Mouse (Mus musculus) heart, postnatal 36 days (tissue): ENCODE measurements around the gene Tanc2. TPM values are rescaled to one million over a fixed set of nuclear protein-coding genes. Genes with fewer than 3 reads are reported as not detected.
A peak's percentile ranks its signal among the peaks of the same experiment; 100 is the strongest.

Experiments used
- DNase-seq, 2 experiments: peaks; one replicate each; pipeline ENCODE4 v3.0.0; 2021 to 2022
- intact Hi-C: fragments of 180-260 bp; cut with DNase I; formaldehyde crosslinking; loops from one replicate; pipeline ENCODE4 v1.15.1; 2025
- total RNA-seq, 2 experiments: library from RNA; stranded (reverse); gene quantifications; 2 replicates each; pipeline ENCODE4 v1.2.3; 2021

Gene Tanc2
- total RNA-seq, 2 experiments from 2014 or later, result 10.6 to 13.3 TPM

- no peak for DNase-seq
- intact Hi-C loops, result no loop called here
Measured at GRCm38 (mm10) chr11:105920098-105920785, 330.5 kb downstream of the Tanc2 start.

DNA sequence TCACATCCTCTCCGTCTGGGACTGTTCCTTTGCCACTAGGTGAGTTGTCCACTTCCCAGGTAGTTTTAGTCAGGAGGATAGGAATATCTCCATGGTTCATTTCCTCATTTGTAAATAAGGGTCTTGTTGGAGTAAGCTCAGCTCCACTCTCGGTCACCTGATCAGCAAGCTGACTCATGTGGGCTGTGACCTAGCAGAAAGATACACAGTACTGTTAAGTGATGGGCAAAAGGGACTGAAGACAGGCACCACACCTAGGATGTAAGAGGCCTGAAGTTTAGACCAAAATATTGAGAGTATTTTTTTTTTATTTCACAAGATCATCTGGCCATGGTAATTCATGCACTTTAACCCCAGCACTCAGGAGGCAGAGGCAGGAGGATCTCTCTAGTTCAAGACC, 331.1 kb downstream of the Tanc2 start:
- intact Hi-C loops, result no loop called here
- no peak for DNase-seq

GRCm38 (mm10) chr11:105921275-105921674, 331.5 kb downstream of the Tanc2 start:
- intact Hi-C loops, result no loop called here
- DNase-seq, result no peak

DNA sequence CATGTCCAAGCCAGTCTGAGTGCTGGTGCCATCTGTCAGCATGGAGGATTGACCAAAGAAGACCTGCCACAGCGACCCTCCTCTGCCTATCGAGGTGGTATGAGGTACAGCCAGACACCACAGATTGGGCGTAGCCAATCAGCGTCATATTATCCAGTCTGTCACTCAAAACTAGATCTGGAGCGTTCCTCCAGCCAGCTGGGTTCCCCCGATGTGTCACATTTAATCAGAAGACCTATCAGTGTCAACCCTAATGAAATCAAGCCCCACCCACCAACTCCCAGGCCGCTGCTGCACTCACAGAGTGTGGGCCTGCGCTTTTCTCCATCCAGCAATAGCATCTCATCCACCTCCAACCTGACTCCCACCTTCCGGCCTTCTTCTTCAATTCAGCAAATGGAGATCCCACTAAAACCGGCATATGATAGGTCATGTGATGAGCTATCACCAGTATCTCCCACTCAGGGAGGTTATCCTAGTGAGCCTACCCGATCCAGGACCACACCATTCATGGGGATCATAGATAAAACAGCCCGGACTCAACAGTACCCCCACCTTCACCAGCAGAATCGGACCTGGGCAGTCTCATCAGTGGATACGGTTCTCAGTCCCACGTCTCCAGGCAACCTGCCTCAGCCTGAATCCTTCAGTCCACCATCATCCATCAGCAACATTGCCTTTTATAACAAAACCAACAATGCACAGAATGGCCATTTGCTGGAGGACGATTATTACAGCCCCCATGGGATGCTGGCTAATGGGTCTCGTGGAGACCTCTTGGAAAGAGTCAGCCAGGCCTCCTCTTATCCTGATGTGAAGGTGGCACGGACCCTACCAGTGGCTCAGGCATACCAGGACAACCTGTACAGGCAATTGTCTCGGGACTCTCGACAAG, 333.2 kb downstream of the Tanc2 start:
- intact Hi-C loops, result no loop called here
- DNase-seq, result no peak

GRCm38 (mm10) chr11:105927065-105928030, 337.6 kb downstream of the Tanc2 start:
- intact Hi-C loops, result loop anchor here (1.0 to 2.0 kb wide), 4 partner anchors 42 to 149 kb away; no protein-coding TSS in a partner anchor
- DNase-seq, result peak; percentile 77 to 79

- DNase-seq, result no peak
- intact Hi-C loops, result no loop called here
Measured at GRCm38 (mm10) chr11:105928171-105928570, 338.4 kb downstream of the Tanc2 start.

DNA sequence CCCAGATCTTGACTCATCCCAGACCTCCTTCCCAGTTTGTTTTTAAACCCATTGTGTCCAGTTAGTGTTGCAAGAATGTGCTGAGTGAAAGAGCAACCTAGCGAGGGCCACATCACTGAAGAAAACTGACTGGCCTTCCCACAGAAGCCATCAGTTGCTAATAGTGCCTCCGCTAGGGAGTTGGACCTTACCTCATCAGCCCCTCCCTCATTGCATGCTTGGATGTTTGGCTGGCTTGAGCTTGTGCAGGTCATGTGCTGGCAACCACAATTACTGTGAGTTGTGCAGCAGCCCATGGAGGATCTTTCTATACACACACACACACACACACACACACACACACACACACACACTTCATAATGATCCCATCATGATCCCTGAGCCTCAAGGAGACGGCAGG, 341.6 kb downstream of the Tanc2 start:
- intact Hi-C loops, result no loop called here
- no peak for DNase-seq

DNA sequence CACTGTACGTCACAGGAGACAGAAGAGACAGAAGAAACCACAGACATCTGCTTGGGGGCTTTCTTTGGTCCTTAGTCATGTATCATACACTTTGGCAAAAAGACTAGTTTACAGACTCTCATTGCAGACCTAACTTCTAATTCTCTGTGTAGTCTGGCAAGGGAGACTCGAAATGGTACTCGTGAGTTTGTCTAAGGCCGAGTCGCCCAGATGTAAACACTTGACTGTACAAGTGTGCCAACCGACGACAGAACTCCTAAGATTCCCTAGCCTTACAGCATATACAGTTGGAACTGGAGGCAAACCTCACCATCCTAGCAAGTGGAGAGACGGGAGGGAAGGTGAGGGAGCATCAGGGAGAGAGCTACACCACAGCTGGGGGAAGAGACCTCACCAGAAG, 344.0 kb downstream of the Tanc2 start:
- no peak for DNase-seq
- intact Hi-C loops, result no loop called here

DNA sequence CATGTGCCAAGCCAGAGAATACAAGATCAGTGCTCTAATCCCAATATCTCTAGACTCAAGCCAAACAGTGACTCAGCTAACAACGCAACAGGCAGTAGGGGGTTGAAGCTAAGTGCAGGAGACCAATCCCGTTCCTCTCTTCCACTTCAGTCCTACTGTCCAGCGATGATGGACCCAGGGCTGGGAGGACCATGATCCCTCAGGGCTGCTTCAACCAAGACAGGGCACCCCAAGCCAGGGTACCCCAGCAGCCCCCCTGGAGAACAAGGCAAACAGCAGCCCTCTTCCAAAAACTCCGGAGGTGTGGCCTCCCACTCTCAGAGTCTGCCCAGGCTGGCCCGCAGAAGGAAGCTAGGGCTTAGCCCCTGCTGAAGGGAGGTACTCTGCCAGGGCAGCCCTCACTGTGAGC, 344.5 kb downstream of the Tanc2 start:
- intact Hi-C loops, result no loop called here
- peak in 1 of 2 experiments; percentile 58 for DNase-seq

DNA sequence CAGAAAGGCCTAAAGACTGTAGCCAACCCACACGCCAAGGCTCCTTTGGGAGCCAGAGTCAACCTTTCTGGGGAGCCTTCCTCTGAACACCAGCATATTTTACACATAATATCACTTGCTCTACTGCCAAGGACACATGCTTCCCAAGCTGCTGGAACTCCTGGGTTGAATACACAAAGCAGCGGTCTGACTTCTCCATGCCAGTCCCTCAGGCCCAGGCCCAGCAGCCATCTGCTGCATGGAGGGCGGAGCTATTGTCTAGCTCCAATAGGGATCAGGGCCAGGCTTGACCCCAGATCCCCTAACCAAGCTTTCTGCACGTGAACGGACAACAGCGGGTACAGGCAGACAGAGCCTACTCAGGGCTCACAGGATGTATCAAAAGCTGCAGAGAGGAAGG, 345.0 kb downstream of the Tanc2 start:
- peak; percentile 49 to 57 for DNase-seq
- intact Hi-C loops, result no loop called here

- intact Hi-C loops, result no loop called here
- no peak for DNase-seq
Measured at GRCm38 (mm10) chr11:105935496-105935895, 345.7 kb downstream of the Tanc2 start.

DNA sequence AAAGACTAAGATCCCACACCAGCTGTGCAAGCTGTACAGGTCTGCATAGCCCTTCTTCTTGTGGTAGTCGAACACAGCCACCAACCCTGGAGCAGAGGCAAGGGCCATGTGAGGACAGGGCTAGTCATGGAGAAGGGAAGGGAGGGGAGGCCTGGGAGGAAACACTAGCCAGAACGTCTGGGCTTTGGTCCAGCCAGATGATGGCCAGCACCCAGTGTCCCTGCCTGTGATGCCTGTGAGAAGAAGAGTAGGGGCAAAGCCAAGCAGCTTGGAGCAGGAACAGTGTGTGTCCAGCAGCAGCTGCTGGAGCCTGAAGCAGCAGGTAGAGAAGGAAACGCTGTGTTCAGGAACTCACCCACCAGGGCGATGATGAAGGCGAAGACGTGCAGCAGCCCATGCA, 346.4 kb downstream of the Tanc2 start:
- intact Hi-C loops, result no loop called here
- DNase-seq, result peak; percentile 82 to 87

- no peak for DNase-seq
- intact Hi-C loops, result no loop called here
Measured at GRCm38 (mm10) chr11:105936974-105937373, 347.2 kb downstream of the Tanc2 start.

- intact Hi-C loops, result no loop called here
- peak; percentile 38 to 42 for DNase-seq
Measured at GRCm38 (mm10) chr11:105938771-105939170, 349.0 kb downstream of the Tanc2 start.

DNA sequence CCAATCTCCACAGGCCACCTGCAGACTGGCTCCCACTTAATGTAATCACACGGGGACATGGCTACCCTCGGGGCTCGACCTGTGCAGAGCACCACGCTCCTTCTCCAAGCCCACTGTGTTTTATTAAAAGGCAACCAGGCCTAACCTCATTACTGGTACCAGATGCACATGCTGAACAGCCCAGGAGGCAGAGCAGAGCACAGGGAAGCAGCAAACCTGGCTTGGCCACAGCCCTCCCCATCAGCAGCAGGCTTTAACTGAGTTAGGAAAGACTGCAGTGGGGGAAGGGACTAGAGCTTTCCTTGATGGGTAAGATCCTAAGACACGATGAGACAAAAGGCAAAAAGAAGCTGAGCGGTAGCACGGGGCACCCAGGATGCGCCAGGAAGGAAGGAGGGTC, 352.2 kb downstream of the Tanc2 start:
- intact Hi-C loops, result no loop called here
- no peak for DNase-seq

GRCm38 (mm10) chr11:105943133-105944102, 353.6 kb downstream of the Tanc2 start:
- peak; percentile 53 to 60 for DNase-seq
- intact Hi-C loops, result loop anchor here (2.0 kb wide), 2 partner anchors 15 to 25 kb away; no protein-coding TSS in a partner anchor

GRCm38 (mm10) chr11:105944126-105944621, 354.4 kb downstream of the Tanc2 start:
- DNase-seq, result peak; percentile 76 to 86
- intact Hi-C loops, result loop anchor here (2.0 kb wide), 2 partner anchors 15 to 25 kb away; no protein-coding TSS in a partner anchor

GRCm38 (mm10) chr11:105944770-105945672, 355.2 kb downstream of the Tanc2 start:
- intact Hi-C loops, result loop anchor here (2.0 kb wide), 2 partner anchors 14 to 24 kb away; no protein-coding TSS in a partner anchor
- peak; percentile 58 to 70 for DNase-seq
